Mouse (Mus musculus) neural tube, embryonic 10.5 days (tissue): ENCODE measurements around the gene Zfp382.
"Not testable (repeated sequence)": the region's sequence is repeated elsewhere in the genome, so short reads cannot be mapped to it uniquely, and the experiment has no call there.

ENCODE experiments used
- DNase-seq: peaks from one replicate; pipeline ENCODE4 v3.0.0-alpha.2; 2017; ENCODE audit warnings: low spot score; ENCODE audit errors: extremely low spot score

The Zfp382 gene

GRCm38 (mm10) chr7:30147011-30147410 lies 25.3 kb downstream of the Zfp382 start:
- no peak for DNase-seq

GRCm38 (mm10) chr7:30154040-30154439 lies 32.3 kb downstream of the Zfp382 start:
- no peak for DNase-seq

- no peak for DNase-seq
Measured at GRCm38 (mm10) chr7:30155507-30155906, 33.8 kb downstream of the Zfp382 start.

GRCm38 (mm10) chr7:30163113-30163512 lies 41.4 kb downstream of the Zfp382 start:
- DNase-seq = no peak

- no peak for DNase-seq
Measured at GRCm38 (mm10) chr7:30164745-30165144, 43.0 kb downstream of the Zfp382 start.

- DNase-seq = no peak
Measured at GRCm38 (mm10) chr7:30168914-30169582, 47.3 kb downstream of the Zfp382 start.

GRCm38 (mm10) chr7:30169583-30170282 lies 48.0 kb downstream of the Zfp382 start, which contains the start of gene Zfp146:
Zfp146 (minus strand) TSS chr7:30169750.
- DNase-seq = peak; percentile 94

GRCm38 (mm10) chr7:30170283-30170951 lies 48.7 kb downstream of the Zfp382 start:
- DNase-seq = no peak

GRCm38 (mm10) chr7:30176474-30176873 lies 54.7 kb downstream of the Zfp382 start:
- DNase-seq = no peak

- DNase-seq = no peak
Measured at GRCm38 (mm10) chr7:30178256-30178655, 56.5 kb downstream of the Zfp382 start.

GRCm38 (mm10) chr7:30181308-30181707 lies 59.6 kb downstream of the Zfp382 start:
- DNase-seq = peak; percentile 76

- DNase-seq = not testable (repeated sequence)
Measured at GRCm38 (mm10) chr7:30181929-30182328, 60.2 kb downstream of the Zfp382 start.

- not testable (repeated sequence) for DNase-seq
Measured at GRCm38 (mm10) chr7:30183189-30183588, 61.4 kb downstream of the Zfp382 start.

- DNase-seq = peak; percentile 67
Measured at GRCm38 (mm10) chr7:30183879-30184289, 62.1 kb downstream of the Zfp382 start, which contains the start of gene Cox7a1. Cox7a1 (plus strand) TSS chr7:30184144.
